Comparison of ENCODE assay signal across 13 mouse cellular contexts in the genomic region with DNA sequence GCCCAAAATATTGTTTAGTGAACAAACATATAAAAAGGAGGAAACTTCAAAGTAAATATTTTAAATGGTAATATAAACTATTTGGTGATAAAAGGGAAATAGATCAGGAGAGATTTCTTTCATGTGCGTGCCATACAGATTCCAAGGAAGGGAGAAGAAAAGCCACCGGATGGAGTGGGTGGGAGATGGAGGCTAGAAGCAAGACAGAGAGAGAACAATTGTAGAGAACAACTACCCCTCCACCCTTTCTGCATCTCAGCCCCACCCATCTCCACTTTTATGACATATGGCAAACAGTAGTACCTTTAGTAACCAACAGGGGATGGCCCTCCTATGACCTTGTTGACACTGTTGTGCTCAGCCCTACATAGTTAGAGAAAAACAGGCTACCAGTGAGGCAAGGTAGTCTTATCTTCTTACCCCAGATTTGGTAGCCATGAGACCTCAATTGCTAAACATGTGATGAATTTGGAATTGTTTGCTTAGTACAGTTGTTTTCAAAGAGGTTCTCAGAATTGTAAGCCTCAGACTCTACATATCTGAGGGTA.
DNase-seq lines count a peak whose midpoint lies in the region; TF ChIP-seq lines count a peak whose summit lies in the region.
"Had no signal": no experiment of that assay in that cellular context is flagged by ENCODE, and none has a peak within 500 bp of the region (broad histone marks: within the 10 kb centered on the region; RNA-seq: fewer than 3 reads in every experiment).

No protein-coding gene starts in this region.

- no peak for DNase-seq in left cerebral cortex, adult 2 months (ENCODE audit: extremely low spot score in 1 of 2, low spot score in 2 of 2)
- no peak for DNase-seq in left cerebral cortex, postnatal 25 days (ENCODE audit: low spot score in 2 of 2)
- peak; percentile 39 for DNase-seq in CD4-positive helper T cell, adult 2 months (ENCODE audit: low read depth, low spot score)
- DNase-seq in T-cell, adult 2 months (ENCODE audit: low spot score) = peak; percentile 62
- DNase-seq in lung, postnatal 4 days = peak; percentile 24 to 33
- DNase-seq in cerebellum, adult 11 months = no peak
- DNase-seq in right cerebral cortex, postnatal 4 days = no peak
- no peak for DNase-seq in gastrocnemius, adult 2 months
- DNase-seq: cerebellum, postnatal 14 days; layer of hippocampus, adult 9-11 months; left cerebral cortex, postnatal 4 days; liver, embryonic 13.5 days had no signal

- H3K4me3 ChIP-seq in left cerebral cortex, adult 2 months = no peak overlapping the region
- no peak overlapping the region for H3K4me3 ChIP-seq in gastrocnemius, adult 2 months
- H3K4me3 ChIP-seq: forebrain, embryonic 13.5 days; liver, embryonic 13.5 days had no signal

- intact Hi-C loops in left cerebral cortex, adult 2 months (cut with DNase I) = no loop called here
- intact Hi-C loops in left cerebral cortex, postnatal 25 days (cut with DNase I) = no loop called here
- intact Hi-C loops in gastrocnemius, adult 2 months (cut with DNase I) = no loop called here

- TF ChIP-seq CTCF in left cerebral cortex, adult 2 months (IDR thresholded peaks at IDR 0.05) = peak; percentile 26
- TF ChIP-seq CTCF in gastrocnemius, adult 2 months (IDR thresholded peaks at IDR 0.05) = no peak

- no peak overlapping the region for H3K27ac ChIP-seq in left cerebral cortex, adult 2 months
- H3K27ac ChIP-seq in gastrocnemius, adult 2 months = no peak overlapping the region
- H3K27ac ChIP-seq: forebrain, embryonic 13.5 days; liver, embryonic 13.5 days had no signal

Comparison
In these comparisons a context has a peak if more than half of its experiments do, and no peak if none do; other contexts are left out.
1. DNase-seq: peak in CD4-positive helper T cell, adult 2 months (single experiment), T-cell, adult 2 months (single experiment) and lung, postnatal 4 days (2 of 2); none in left cerebral cortex, adult 2 months (0 of 2), left cerebral cortex, postnatal 25 days (0 of 2), cerebellum, adult 11 months (single experiment), right cerebral cortex, postnatal 4 days (single experiment) and gastrocnemius, adult 2 months (single experiment).